Mouse (Mus musculus): Measurements from ENCODE around the gene Txndc16. TPM values are rescaled to one million over a fixed set of nuclear protein-coding genes. Genes with fewer than 3 reads are reported as not detected.

Gene Txndc16
- polyA plus RNA-seq, 1 experiment from 2014 or later, result 3.7 TPM

- H3K4me1 ChIP-seq (replicated peaks; ENCODE audit: control insufficient read depth, insufficient read depth), result no peaks in the 10 kb centered on the region
- WGBS, result 64% methylated on average over 4 of the region's 4 CpGs
- no peak for ATAC-seq (ENCODE audit: low FRiP score, low TSS enrichment)
- H3K4me2 ChIP-seq (replicated peaks; ENCODE audit: low read depth), result no peak overlapping the region
- no peaks in the 10 kb centered on the region for H3K36me3 ChIP-seq (ENCODE audit: control insufficient read depth, insufficient read depth, low read length)
- H3K27me3 ChIP-seq (ENCODE audit: control insufficient read depth, insufficient read depth, low read length), result no peaks in the 10 kb centered on the region
- no peak overlapping the region for H3K9ac ChIP-seq (ENCODE audit: low read length)
- TF ChIP-seq EP300 (optimal IDR thresholded peaks at IDR 0.05) (no peak), CTCF (IDR thresholded peaks at IDR 0.05; ENCODE audit: low read depth) (no peak)
- no peak for DNase-seq (ENCODE audit: low spot score)
- H3K27ac ChIP-seq (replicated peaks), result no peak overlapping the region
- H3K9me3 ChIP-seq (ENCODE audit: control insufficient read depth, low read length), result no peaks in the 10 kb centered on the region
- H3K4me3 ChIP-seq (ENCODE audit: low read depth, low read length), result no peak overlapping the region
These were observed 130.1 kb downstream of the Txndc16 start for GRCm38 (mm10) chr14:45090011-45090410.

DNA sequence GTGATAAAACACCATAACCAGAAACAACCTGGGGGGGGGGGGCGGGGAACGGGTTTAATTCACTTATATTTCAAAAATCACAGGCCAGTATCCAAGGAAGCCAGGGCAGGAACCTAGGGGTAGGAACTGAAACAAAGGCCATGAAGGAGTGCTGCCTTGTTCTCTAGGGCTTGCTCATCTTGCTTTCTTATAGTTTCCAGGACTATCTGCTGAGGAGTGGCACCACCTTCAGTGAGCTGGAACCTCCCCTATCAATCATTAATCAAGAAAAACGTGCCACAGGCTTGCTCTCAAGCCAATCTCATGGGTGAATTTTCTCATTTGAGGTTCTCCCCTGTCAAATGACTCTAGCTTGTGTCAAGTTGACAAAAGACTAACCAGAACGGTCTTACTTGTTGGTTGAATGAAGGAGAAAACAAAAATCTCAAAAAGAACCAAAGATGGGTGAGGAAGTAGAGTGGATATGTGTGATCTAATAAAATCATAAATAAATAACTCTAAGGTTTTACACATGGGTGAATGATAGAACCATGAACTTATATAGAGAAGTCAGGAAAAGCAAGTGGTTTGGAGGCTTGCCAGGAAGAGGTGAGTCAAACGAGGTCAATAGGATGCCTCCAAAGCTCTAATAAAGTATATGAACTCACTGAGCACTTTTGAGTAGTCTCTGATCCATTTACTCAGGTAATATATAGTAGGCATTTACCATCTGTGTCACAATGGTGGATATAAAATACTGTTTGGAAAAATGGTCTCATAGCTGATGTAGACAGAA, 134.3 kb downstream of the Txndc16 start:
- ATAC-seq (ENCODE audit: low FRiP score, low TSS enrichment), result no peak

DNA sequence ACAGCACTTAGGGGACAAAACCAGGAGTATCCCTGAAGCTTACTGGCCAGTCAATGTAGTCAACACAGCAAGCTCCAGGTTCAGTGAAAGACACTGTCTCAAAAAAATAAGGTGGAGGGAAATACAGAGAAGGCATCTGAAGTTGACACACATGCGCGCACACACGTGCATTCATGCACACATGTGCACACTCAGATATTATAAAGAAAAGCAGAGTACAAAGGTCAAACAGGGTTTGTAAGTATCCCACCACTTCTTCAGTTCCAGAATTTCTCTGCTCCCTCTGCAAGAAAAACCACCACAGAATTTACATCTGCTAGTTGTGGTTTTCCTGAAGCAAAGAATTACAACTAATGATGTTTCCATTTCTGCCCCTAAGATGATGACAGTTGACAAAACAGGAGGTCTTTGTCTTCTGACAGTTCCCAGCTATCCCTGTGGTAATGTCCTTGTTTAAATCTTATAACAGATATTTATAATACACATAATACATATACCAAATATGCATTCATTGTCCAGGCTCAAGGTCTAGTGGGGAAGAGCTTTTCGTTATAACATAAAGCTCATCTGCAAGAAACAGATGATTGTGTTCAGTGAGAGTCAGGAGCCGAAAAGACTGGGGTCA, 135.4 kb downstream of the Txndc16 start:
- no peak overlapping the region for H3K9ac ChIP-seq (ENCODE audit: low read length)
- DNase-seq (ENCODE audit: low spot score) (no peak), ATAC-seq (ENCODE audit: low FRiP score, low TSS enrichment) (no peak)
- TF ChIP-seq EP300 (optimal IDR thresholded peaks at IDR 0.05), result no peak
- no peak for TF ChIP-seq CTCF (IDR thresholded peaks at IDR 0.05; ENCODE audit: low read depth)
- no peaks in the 10 kb centered on the region for H3K4me1 ChIP-seq (replicated peaks; ENCODE audit: control insufficient read depth, insufficient read depth)
- H3K27me3 ChIP-seq (ENCODE audit: control insufficient read depth, insufficient read depth, low read length), result no peaks in the 10 kb centered on the region
- H3K4me3 ChIP-seq (ENCODE audit: low read depth, low read length), result no peak overlapping the region
- H3K4me2 ChIP-seq (replicated peaks; ENCODE audit: low read depth), result no peak overlapping the region
- H3K27ac ChIP-seq (replicated peaks), result no peak overlapping the region
- H3K9me3 ChIP-seq (ENCODE audit: control insufficient read depth, low read length), result no peaks in the 10 kb centered on the region
- H3K36me3 ChIP-seq (ENCODE audit: control insufficient read depth, insufficient read depth, low read length), result no peaks in the 10 kb centered on the region
- WGBS, result 78% methylated on average over 5 of the region's 5 CpGs

More for the DNA sequence above, 134.3 kb downstream of the Txndc16 start:
- Histone ChIP-seq H3K27me3 (ENCODE audit: control insufficient read depth, insufficient read depth, low read length) (no peaks in the 10 kb centered on the region), H3K4me1 (replicated peaks; ENCODE audit: control insufficient read depth, insufficient read depth) (no peaks in the 10 kb centered on the region), H3K9me3 (ENCODE audit: control insufficient read depth, low read length) (no peaks in the 10 kb centered on the region), H3K36me3 (ENCODE audit: control insufficient read depth, insufficient read depth, low read length) (no peaks in the 10 kb centered on the region), H3K4me3 (ENCODE audit: low read depth, low read length) (no peak overlapping the region), H3K4me2 (replicated peaks; ENCODE audit: low read depth) (no peak overlapping the region), H3K27ac (replicated peaks) (no peak overlapping the region), H3K9ac (ENCODE audit: low read length) (no peak overlapping the region)
- no peak for DNase-seq (ENCODE audit: low spot score)
- WGBS, result 72% methylated on average over 5 of the region's 5 CpGs
- TF ChIP-seq EP300 (optimal IDR thresholded peaks at IDR 0.05) (no peak), CTCF (IDR thresholded peaks at IDR 0.05; ENCODE audit: low read depth) (no peak)

DNA sequence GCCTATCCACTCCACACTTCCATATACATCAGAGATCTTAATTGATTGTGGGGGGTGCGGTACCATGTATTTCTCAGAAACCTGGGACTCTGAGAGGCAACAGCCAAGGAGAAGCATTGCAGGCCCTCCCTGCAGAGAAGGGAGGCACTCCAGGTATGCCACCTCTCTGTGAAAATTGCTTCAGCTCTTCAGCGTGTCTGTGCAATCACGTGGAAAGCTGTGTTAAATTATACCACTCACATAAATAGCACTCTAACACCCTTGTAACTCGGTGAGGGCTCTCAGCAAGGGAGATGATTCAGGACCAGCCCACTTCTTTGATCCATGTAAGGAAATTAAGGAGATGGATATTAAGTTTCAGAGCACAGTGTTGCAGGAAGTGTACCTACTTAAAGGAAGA, 136.6 kb downstream of the Txndc16 start:
- H3K36me3 ChIP-seq (ENCODE audit: control insufficient read depth, insufficient read depth, low read length), result no peaks in the 10 kb centered on the region
- no peaks in the 10 kb centered on the region for H3K9me3 ChIP-seq (ENCODE audit: control insufficient read depth, low read length)
- TF ChIP-seq CTCF (IDR thresholded peaks at IDR 0.05; ENCODE audit: low read depth), result no peak
- TF ChIP-seq EP300 (optimal IDR thresholded peaks at IDR 0.05), result no peak
- no peak overlapping the region for H3K4me2 ChIP-seq (replicated peaks; ENCODE audit: low read depth)
- H3K4me1 ChIP-seq (replicated peaks; ENCODE audit: control insufficient read depth, insufficient read depth), result no peaks in the 10 kb centered on the region
- H3K4me3 ChIP-seq (ENCODE audit: low read depth, low read length), result no peak overlapping the region
- ATAC-seq (ENCODE audit: low FRiP score, low TSS enrichment) (no peak), DNase-seq (ENCODE audit: low spot score) (no peak)
- H3K27ac ChIP-seq (replicated peaks), result no peak overlapping the region
- H3K9ac ChIP-seq (ENCODE audit: low read length), result no peak overlapping the region
- H3K27me3 ChIP-seq (ENCODE audit: control insufficient read depth, insufficient read depth, low read length), result no peaks in the 10 kb centered on the region
- WGBS, result 49% methylated on average over 4 of the region's 4 CpGs

Other genes starting within 250 kb of the Txndc16 start
- gene Ptger2, start 232.1 kb downstream of the Txndc16 start, polyA plus RNA-seq (2015; fragmentation: Nextera tagmentation; extraction: Ambion mirVana), result 1.4 and 1.6 TPM in 2 replicates
- gene Gpr137c, start 611 bp downstream of the Txndc16 start, polyA plus RNA-seq (2015; fragmentation: Nextera tagmentation; extraction: Ambion mirVana), result 0.48 and 1.1 TPM in 2 replicates
- gene Ero1l, start 98.4 kb upstream of the Txndc16 start, polyA plus RNA-seq (2015; fragmentation: Nextera tagmentation; extraction: Ambion mirVana), result 46.5 and 55.6 TPM in 2 replicates
- gene Psmc6, start 109.5 kb upstream of the Txndc16 start, polyA plus RNA-seq (2015; fragmentation: Nextera tagmentation; extraction: Ambion mirVana), result 94.4 and 94.9 TPM in 2 replicates
- 48.8 and 50.6 TPM in 2 replicates for gene Styx, start 130.8 kb upstream of the Txndc16 start, polyA plus RNA-seq (2015; fragmentation: Nextera tagmentation; extraction: Ambion mirVana)
- gene Gnpnat1, start 184.6 kb upstream of the Txndc16 start, polyA plus RNA-seq (2015; fragmentation: Nextera tagmentation; extraction: Ambion mirVana), result 44.3 and 45.3 TPM in 2 replicates